Mouse (Mus musculus) splenic B cell, adult 2 months (primary cell): Measurements from ENCODE around the gene Zfp524.

Experiments
- DNase-seq: peaks from one replicate; pipeline ENCODE4 v3.0.0-alpha.2; 2011; ENCODE audit warnings: low read depth, low spot score
- H3K27me3 ChIP-seq: 2 replicates; pipeline ENCODE4 v1.6.1; 2012; ENCODE audit warnings: mild to moderate bottlenecking, low read length, moderate library complexity, mixed read lengths; ENCODE audit not compliant: control insufficient read depth, poor library complexity, insufficient read depth, severe bottlenecking
- H3K36me3 ChIP-seq: 2 replicates; pipeline ENCODE4 v1.6.1; 2012; ENCODE audit warnings: mild to moderate bottlenecking, low read length, moderate library complexity, mixed read lengths; ENCODE audit not compliant: control insufficient read depth, poor library complexity, insufficient read depth, severe bottlenecking

The Zfp524 gene

DNA sequence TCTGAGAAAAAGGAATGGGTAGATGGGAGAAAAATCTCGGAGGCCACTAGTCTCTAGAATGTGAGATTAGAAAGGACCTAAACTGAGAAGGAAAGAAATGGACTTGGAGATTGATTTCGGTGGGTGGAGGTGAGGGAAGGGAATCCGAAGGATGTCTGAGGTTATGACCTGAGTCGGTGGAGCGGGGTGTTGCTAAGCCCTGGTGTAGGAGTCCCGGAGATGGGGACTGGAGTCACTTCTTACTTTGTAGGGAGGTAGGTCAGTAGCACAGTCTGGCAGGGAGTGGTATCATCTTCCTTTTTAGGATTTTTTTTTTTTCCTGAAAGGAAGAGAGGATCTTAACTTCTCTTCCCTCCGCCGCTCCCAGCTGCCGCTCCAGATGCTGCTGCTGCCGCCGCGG lies 38.2 kb downstream of the Zfp524 start:
- no peaks in the 10 kb centered on the region for H3K27me3 ChIP-seq
- DNase-seq = no peak
- no peaks in the 10 kb centered on the region for H3K36me3 ChIP-seq

DNA sequence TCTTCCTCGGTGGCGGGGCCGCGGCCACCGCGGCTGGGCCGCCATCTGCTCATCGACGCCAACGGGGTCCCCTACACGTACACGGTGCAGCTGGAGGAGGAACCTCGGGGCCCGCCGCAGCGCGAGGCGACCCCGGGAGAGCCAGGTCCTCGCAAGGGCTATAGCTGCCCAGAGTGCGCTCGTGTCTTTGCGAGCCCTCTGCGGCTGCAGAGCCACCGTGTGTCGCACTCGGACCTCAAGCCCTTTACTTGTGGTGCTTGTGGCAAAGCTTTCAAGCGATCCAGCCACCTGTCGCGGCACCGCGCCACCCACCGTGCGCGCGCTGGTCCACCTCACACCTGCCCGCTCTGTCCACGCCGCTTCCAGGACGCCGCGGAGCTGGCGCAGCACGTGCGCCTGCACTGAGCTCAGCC lies 38.7 kb downstream of the Zfp524 start:
- DNase-seq = peak; percentile 31
- no peaks in the 10 kb centered on the region for H3K27me3 ChIP-seq
- no peaks in the 10 kb centered on the region for H3K36me3 ChIP-seq

DNA sequence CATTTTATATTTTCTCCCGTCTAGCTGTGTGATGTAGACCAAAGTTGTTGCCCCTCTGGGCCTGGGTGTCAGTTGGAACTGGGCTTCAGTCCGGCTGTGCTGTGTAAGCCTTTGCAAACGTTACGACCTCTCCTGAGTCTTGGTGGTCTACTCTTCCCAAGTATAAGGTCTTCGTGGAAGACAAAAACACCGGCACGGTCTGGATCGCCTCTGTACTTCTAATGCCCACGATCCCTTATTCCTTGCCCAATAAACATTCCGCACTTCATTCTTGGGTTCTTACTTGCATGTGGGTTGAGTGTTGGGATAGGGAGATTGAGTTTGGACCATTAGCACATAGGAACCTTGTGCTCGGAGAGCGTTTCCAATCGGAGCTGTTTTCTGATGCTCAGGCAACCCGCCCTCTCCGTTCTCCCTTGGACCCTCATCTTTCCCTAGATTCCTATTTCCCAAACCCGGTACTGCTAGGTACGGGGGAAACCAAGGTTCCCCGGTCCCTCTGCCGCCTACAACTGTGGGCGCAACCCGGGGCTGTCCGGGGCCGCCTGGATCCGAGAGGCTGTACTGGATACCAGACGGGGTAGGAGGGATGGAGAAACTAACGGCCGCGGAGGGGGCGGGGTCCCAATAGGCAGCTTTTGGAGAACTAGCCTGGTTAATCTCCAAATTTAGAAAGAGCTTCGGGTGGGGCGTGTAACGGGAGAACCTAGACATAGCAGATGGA lies 39.4 kb downstream of the Zfp524 start:
- no peaks in the 10 kb centered on the region for H3K27me3 ChIP-seq
- DNase-seq = no peak
- H3K36me3 ChIP-seq = no peaks in the 10 kb centered on the region

GRCm38 (mm10) chr7:5056651-5057263 lies 42.5 kb downstream of the Zfp524 start:
- Histone ChIP-seq H3K36me3 (no peaks in the 10 kb centered on the region), H3K27me3 (no peaks in the 10 kb centered on the region)
- DNase-seq = no peak

DNA sequence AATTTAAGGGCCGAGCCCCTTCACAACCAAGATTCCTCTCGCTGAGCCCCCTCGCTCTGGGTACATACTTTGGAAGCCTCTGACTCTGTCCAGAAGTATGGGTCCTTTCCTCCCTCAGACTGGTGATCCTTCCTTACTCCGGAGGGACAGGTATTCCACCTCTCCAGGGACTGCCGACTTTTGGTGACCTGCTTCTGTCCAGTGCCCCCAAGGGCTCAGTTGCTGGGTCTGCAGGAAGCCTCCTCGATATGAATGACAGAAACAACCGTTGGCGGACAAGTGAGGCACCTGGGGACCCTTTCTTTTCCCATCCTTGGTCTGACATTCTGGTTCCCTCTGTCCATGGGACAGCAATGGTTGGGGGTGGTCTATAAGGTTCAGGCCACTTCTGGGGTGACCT lies 43.2 kb downstream of the Zfp524 start:
- no peak for DNase-seq
- Histone ChIP-seq H3K36me3 (no peaks in the 10 kb centered on the region), H3K27me3 (no peaks in the 10 kb centered on the region)

- peak; percentile 65 for DNase-seq
- Histone ChIP-seq H3K36me3 (no peaks in the 10 kb centered on the region), H3K27me3 (no peaks in the 10 kb centered on the region)
Measured at GRCm38 (mm10) chr7:5057804-5058203, 43.6 kb downstream of the Zfp524 start.

DNA sequence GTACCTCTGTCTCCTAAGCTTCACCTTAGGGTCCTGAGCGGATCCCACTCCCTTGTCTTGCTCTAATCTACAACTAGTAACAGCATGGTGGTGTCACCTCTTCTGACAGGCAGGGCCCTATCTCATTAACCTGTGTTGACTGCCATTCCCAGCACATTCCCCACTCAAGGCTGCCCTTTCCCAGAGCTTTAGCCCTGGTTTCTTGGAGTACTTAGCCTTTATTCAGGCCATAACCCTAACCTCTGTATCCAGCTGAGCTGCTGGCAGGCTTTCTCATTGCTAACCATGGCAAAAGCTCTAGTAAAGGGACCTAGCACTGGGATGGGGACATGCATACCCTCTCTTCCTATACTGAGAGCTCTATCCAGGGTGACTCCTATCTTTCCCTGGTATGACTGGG lies 44.4 kb downstream of the Zfp524 start:
- no peaks in the 10 kb centered on the region for H3K36me3 ChIP-seq
- no peak for DNase-seq
- H3K27me3 ChIP-seq = no peaks in the 10 kb centered on the region

DNA sequence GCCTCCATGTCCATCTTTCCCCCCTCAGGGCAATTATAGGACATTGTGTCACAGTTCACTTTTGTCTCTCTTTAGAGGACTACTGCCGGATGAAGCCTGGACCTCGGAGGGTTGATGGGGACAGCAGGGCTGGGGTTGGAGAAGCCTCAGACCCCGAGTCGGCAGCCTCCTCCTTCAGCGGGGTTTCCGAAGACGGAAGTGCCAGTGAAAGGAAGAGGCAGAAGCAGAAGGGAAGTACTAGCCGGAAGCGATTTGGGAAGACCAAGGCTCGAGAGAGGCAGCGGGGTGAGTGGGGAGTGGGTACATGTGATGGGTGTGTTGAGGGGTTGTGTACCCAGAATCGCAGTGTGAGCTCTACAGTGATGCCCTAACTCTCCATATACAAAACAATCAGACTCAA lies 45.2 kb downstream of the Zfp524 start:
- Histone ChIP-seq H3K27me3 (no peaks in the 10 kb centered on the region), H3K36me3 (no peaks in the 10 kb centered on the region)
- no peak for DNase-seq

GRCm38 (mm10) chr7:5060239-5060731 lies 46.1 kb downstream of the Zfp524 start:
- H3K27me3 ChIP-seq = no peaks in the 10 kb centered on the region
- peak; percentile 81 for DNase-seq
- H3K36me3 ChIP-seq = no peaks in the 10 kb centered on the region

DNA sequence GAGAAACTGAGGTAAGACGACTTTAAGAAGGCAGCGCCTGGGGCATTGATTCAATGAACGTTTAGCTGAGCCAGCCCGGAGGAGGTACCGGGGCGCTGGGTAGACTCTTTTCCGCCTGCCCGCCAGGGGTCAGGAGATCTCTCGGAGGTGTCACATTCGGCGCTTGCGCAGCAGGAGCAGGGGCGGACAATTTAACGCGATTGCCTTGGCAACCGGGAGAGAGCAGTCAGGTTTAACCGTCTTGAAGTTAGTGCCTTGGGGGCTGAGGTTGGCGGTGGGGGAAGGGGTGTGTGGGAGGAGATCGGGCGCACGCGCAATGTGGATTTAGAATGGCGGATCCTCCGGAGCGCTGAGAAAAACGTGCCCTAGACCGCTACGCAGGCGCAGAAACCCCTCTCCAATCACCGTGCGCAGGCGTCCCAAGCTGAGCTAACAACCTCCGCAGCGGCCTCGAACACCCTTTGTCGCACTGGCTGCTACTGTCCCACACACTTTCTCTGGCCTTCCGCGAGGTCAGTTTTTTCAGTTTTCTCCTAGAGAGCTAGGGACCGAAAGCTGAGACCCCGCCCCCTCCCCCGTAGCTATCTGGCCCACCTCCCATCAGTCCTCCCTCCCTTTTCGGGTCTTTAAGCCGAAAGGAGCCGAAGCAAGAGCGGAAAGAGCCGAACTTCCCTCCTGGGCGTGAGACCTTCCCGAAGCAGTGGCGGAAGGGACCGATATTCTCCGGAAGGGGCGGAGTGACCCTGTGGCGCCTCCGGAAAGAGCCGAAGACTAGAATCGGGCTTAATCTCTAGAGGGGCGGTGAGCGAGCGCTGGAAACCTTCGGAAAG lies 46.9 kb downstream of the Zfp524 start:
- DNase-seq = peak; percentile 99
- no peaks in the 10 kb centered on the region for H3K36me3 ChIP-seq
- no peaks in the 10 kb centered on the region for H3K27me3 ChIP-seq

DNA sequence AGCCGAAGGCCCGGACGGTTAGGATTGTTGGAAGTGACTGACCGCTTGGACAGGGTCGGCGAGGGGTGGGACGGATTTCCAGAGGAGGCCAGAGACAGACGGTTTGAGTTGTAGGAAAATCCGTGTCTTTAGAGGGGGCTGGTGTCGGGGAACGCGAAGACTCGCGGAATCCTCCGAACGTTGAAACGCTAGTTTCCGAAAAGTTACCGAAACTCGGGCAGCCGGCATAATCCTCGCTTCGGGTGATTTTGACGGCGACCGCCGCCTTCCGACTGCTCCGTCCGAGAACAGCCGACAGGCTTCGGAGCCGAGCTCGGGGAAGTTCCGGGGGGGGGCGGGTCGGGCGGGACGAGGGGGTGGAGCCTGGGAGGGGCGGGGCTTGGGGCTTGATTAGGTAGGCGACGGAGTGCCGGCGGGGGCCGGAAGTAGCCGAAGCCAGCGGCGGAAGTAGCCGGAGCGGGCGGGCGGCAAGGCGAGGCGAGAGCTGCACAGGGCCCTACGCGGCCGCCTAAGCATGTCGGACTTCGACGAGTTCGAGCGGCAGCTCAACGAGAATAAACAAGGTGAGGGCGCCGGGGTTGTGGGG lies 47.7 kb downstream of the Zfp524 start, which contains the start of gene U2af2:
Gene U2af2 (plus strand): TSS at position 370 of the 586 bp plus-strand sequence.
- Histone ChIP-seq H3K27me3 (no peaks in the 10 kb centered on the region), H3K36me3 (peaks cover 2% of the 10 kb centered on the region; the same call in 1 of the 2 replicates)
- DNase-seq = peak; percentile 95

GRCm38 (mm10) chr7:5062360-5063001 lies 48.3 kb downstream of the Zfp524 start:
- H3K36me3 ChIP-seq = peaks cover 3% of the 10 kb centered on the region
- DNase-seq = peak; percentile 89
- H3K27me3 ChIP-seq = no peaks in the 10 kb centered on the region

- no peak for DNase-seq
- H3K27me3 ChIP-seq = no peaks in the 10 kb centered on the region
- H3K36me3 ChIP-seq = peaks cover 18% of the 10 kb centered on the region
Measured at GRCm38 (mm10) chr7:5064886-5065285, 50.7 kb downstream of the Zfp524 start.
